Mouse (Mus musculus) gastrocnemius, adult 2 months (tissue): ENCODE measurements around the gene Rere. TPM values are rescaled to one million over a fixed set of nuclear protein-coding genes. Genes with fewer than 3 reads are reported as not detected.
"Not testable (repeated sequence)": the region's sequence is repeated elsewhere in the genome, so short reads cannot be mapped to it uniquely, and the experiment has no call there.

Source experiments
- DNase-seq: peaks from one replicate; pipeline ENCODE4 v3.0.0; 2022
- H3K27ac ChIP-seq: fragments of 200-600 bp; 2 replicates; pipeline ENCODE4 v1.8.1; 2022; ENCODE audit warnings: mild to moderate bottlenecking
- H3K4me3 ChIP-seq: fragments of 200-600 bp; 2 replicates; pipeline ENCODE4 v1.8.1; 2022; ENCODE audit warnings: mild to moderate bottlenecking, moderate library complexity
- CTCF ChIP-seq: fragments of 200-600 bp; IDR thresholded peaks from 2 replicates; pipeline ENCODE4 v1.8.1; 2022; ENCODE audit warnings: antibody characterized with exemption, mild to moderate bottlenecking, moderate library complexity
- intact Hi-C: fragments of 180-260 bp; cut with DNase I; formaldehyde crosslinking; loops from one replicate; pipeline ENCODE4 v1.15.1; 2025
- total RNA-seq, 2 experiments: library from RNA; stranded (reverse); gene quantifications; 2 replicates each; pipeline ENCODE4 v1.2.3; 2021

Rere gene
- total RNA-seq, 2 experiments from 2014 or later, result 71.3 to 95.7 TPM

- DNase-seq, result peak; percentile 62
- peak overlapping the region; percentile 53 for H3K4me3 ChIP-seq
- TF ChIP-seq CTCF, result no peak
- peak overlapping the region; percentile 80 for H3K27ac ChIP-seq
- intact Hi-C loops, result no loop called here
These were observed 263.3 kb downstream of the Rere start for GRCm38 (mm10) chr4:150544652-150545258.

GRCm38 (mm10) chr4:150545775-150546174 lies 264.3 kb downstream of the Rere start:
- intact Hi-C loops, result no loop called here
- peak overlapping the region; percentile 80 for H3K27ac ChIP-seq
- no peak for TF ChIP-seq CTCF
- no peak overlapping the region for H3K4me3 ChIP-seq
- DNase-seq, result no peak

- DNase-seq, H3K4me3 ChIP-seq, H3K27ac ChIP-seq, intact Hi-C loops: not testable (repeated sequence)
These were observed 264.9 kb downstream of the Rere start for GRCm38 (mm10) chr4:150546296-150546695.

GRCm38 (mm10) chr4:150549393-150549792 lies 267.9 kb downstream of the Rere start:
- no peak for TF ChIP-seq CTCF
- Histone ChIP-seq H3K27ac (no peak overlapping the region), H3K4me3 (no peak overlapping the region)
- intact Hi-C loops, result no loop called here
- DNase-seq, result no peak

- H3K4me3 ChIP-seq, result no peak overlapping the region
- intact Hi-C loops, result no loop called here
- DNase-seq, result no peak
- no peak overlapping the region for H3K27ac ChIP-seq
- no peak for TF ChIP-seq CTCF
These were observed 268.7 kb downstream of the Rere start for GRCm38 (mm10) chr4:150549989-150550716.

- Histone ChIP-seq H3K4me3 (no peak overlapping the region), H3K27ac (no peak overlapping the region)
- TF ChIP-seq CTCF, result no peak
- no peak for DNase-seq
- intact Hi-C loops, result no loop called here
These were observed 269.9 kb downstream of the Rere start for GRCm38 (mm10) chr4:150551390-150551789.

GRCm38 (mm10) chr4:150552751-150553600 lies 271.5 kb downstream of the Rere start:
- no peak overlapping the region; the same call in 1 of the 2 replicates for H3K27ac ChIP-seq

GRCm38 (mm10) chr4:150555783-150556182 lies 274.3 kb downstream of the Rere start:
- DNase-seq, result no peak
- TF ChIP-seq CTCF, result peak; percentile 41
- Histone ChIP-seq H3K27ac (peak overlapping the region; percentile 93), H3K4me3 (peak overlapping the region; percentile 42; the same call in 1 of the 2 replicates)
- intact Hi-C loops, result loop anchor here (5.0 kb wide), 1 partner anchor 42 kb away; no protein-coding TSS in a partner anchor

More at GRCm38 (mm10) chr4:150552751-150553600, 271.5 kb downstream of the Rere start:
- no peak for TF ChIP-seq CTCF
- H3K4me3 ChIP-seq, result no peak overlapping the region
- intact Hi-C loops, result no loop called here
- DNase-seq, result no peak

GRCm38 (mm10) chr4:150556382-150557221 lies 275.2 kb downstream of the Rere start:
- intact Hi-C loops, result loop anchor here (5.0 kb wide), 1 partner anchor 41 kb away; no protein-coding TSS in a partner anchor
- peak; percentile 90 for DNase-seq
- Histone ChIP-seq H3K4me3 (peak overlapping the region; percentile 42), H3K27ac (peak overlapping the region; percentile 93)
- no peak for TF ChIP-seq CTCF

GRCm38 (mm10) chr4:150557289-150557688 lies 275.8 kb downstream of the Rere start:
- DNase-seq, result not testable (repeated sequence)
- H3K27ac ChIP-seq, result peak overlapping the region; percentile 93
- intact Hi-C loops, result loop anchor here (5.0 kb wide), 1 partner anchor 40 kb away; no protein-coding TSS in a partner anchor
- peak overlapping the region; percentile 42 for H3K4me3 ChIP-seq

GRCm38 (mm10) chr4:150557976-150558375 lies 276.5 kb downstream of the Rere start:
- no peak for TF ChIP-seq CTCF
- intact Hi-C loops, result loop anchor here (5.0 kb wide), 1 partner anchor 39 kb away; no protein-coding TSS in a partner anchor
- peak overlapping the region; percentile 93 for H3K27ac ChIP-seq

More at GRCm38 (mm10) chr4:150557976-150558375, 276.5 kb downstream of the Rere start:
- no peak for DNase-seq
- no peak overlapping the region; the same call in 1 of the 2 replicates for H3K4me3 ChIP-seq
